Mouse (Mus musculus) G1E (cell line): ENCODE measurements around the gene Hoxa5.

Experiments used
- CTCF ChIP-seq: IDR thresholded peaks from 2 replicates; pipeline ENCODE4 v1.5.1; 2012; ENCODE audit warnings: low read depth, low read length, inconsistent platforms, mixed read lengths
- GATA1 ChIP-seq: IDR thresholded peaks from 2 replicates; pipeline ENCODE4 v1.6.1; 2012; ENCODE audit warnings: borderline replicate concordance, low read length, inconsistent platforms, mixed read lengths
- TAL1 ChIP-seq: conservative IDR thresholded peaks from 2 replicates; pipeline ENCODE4 v1.6.1; 2012; ENCODE audit warnings: low read depth, low read length, inconsistent platforms, mixed read lengths

DNA sequence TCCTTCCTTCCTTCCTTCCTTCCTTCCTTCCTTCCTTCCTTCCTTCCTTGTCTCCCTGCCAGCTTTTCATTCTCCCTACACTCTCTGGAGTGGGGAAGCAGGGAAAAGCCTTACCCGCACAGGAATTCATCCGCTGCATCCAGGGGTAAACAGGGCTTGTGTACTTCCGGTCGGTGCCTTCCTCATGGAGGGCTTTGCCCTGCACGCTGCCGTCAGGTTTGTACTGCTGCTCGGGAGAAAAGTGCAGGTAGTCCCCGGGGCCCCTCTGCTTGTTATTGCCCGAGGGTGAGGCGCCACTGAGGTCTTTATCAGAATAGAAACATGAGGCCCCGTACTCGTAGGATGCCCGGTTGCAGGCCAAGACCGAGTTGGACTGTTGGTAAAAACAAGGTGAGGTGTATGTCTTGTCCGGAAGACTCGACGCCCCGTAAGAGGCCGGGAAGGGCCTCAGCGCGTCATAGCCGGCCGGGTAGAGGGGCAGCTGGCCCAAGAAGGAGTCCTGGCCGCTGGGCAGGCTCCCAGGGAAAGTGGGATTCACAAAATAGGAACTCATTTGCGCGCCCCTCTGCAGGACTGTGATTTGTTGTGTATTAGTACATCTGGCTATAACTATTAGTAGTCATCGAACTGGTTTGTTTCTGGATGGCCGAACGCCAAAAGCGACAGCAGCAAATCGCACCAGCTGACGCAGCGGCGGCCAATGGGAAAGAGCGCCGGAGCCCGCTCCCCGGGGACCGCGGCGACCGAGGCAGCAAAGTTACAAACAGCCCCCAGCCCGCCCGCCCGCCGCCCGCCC, 3.9 kb upstream of the Hoxa5 start, which contains the start of gene Hoxa6:
- TF ChIP-seq GATA1 (no peak), TAL1 (no peak), CTCF (no peak)
